Mouse (Mus musculus) stomach, embryonic 14.5 days (tissue): ENCODE results near the gene Cpm. TPM values are rescaled to one million over a fixed set of nuclear protein-coding genes. Genes with fewer than 3 reads are reported as not detected.

Experiments used
- ATAC-seq: fragments of 200-750 bp; cut with Nextera tagmentation; 2 replicates; pipeline ENCODE4 v1.8.0; 2017; ENCODE audit warnings: low read depth, moderate TSS enrichment; ENCODE audit not compliant: insufficient number of reproducible peaks, insufficient read depth, low FRiP score
- H3K27ac ChIP-seq: fragments of 300-500 bp; sonication (generic); 2 replicates; pipeline ENCODE4 v1.5.1; 2014; ENCODE audit warnings: mild to moderate bottlenecking, low read length, moderate library complexity, mixed read lengths
- H3K27me3 ChIP-seq: fragments of 300-500 bp; sonication (generic); 2 replicates; pipeline ENCODE4 v1.6.1; 2014; ENCODE audit warnings: low read length, control low read depth, mixed read lengths; ENCODE audit not compliant: control insufficient read depth, insufficient read depth
- H3K36me3 ChIP-seq: fragments of 300-500 bp; sonication (generic); 2 replicates; pipeline ENCODE4 v1.6.1; 2014; ENCODE audit warnings: mild to moderate bottlenecking, control low read depth, low read length, moderate library complexity, mixed read lengths; ENCODE audit not compliant: control insufficient read depth, insufficient read depth
- H3K4me1 ChIP-seq: fragments of 300-500 bp; sonication (generic); 2 replicates; pipeline ENCODE4 v1.6.1; 2014; ENCODE audit warnings: low read length, control low read depth, mixed read lengths; ENCODE audit not compliant: control insufficient read depth, insufficient read depth
- H3K4me2 ChIP-seq: fragments of 300-500 bp; sonication (generic); replicated peaks from 2 replicates; pipeline ENCODE4 v1.6.1; 2014; ENCODE audit warnings: low read depth, low read length, control low read depth
- H3K4me3 ChIP-seq: fragments of 300-500 bp; sonication (generic); 2 replicates; pipeline ENCODE4 v1.5.1; 2014; ENCODE audit warnings: low read depth, low read length, control low read depth
- H3K9ac ChIP-seq: fragments of 300-500 bp; sonication (generic); replicated peaks from 2 replicates; pipeline ENCODE4 v1.6.1; 2014; ENCODE audit warnings: low read depth, mild to moderate bottlenecking, control low read depth, low read length, moderate library complexity, mixed read lengths
- H3K9me3 ChIP-seq: fragments of 300-500 bp; sonication (generic); 2 replicates; pipeline ENCODE4 v1.6.1; 2016; ENCODE audit warnings: low read depth, low read length, control low read depth; ENCODE audit not compliant: control insufficient read depth
- WGBS: fragments of 180-500 bp; shearing (Covaris S2); extraction: QIAGEN DNeasy Blood & Tissue Kit; methylation state at CpG from one replicate; pipeline ENCODE4 v1.1.7; 2014; 5-methylcytosine and 5-hydroxymethylcytosine counted together
- polyA plus RNA-seq: library from polyadenylated mRNA; unstranded; fragments of >200 nt; fragmentation: Nextera tagmentation; extraction: Ambion mirVana; gene quantifications from 2 replicates; pipeline ENCODE4 v1.2.1, GENCODE M21; 2014

Gene Cpm
- polyA plus RNA-seq, 1 experiment from 2014 or later, result 95.8 TPM

DNA sequence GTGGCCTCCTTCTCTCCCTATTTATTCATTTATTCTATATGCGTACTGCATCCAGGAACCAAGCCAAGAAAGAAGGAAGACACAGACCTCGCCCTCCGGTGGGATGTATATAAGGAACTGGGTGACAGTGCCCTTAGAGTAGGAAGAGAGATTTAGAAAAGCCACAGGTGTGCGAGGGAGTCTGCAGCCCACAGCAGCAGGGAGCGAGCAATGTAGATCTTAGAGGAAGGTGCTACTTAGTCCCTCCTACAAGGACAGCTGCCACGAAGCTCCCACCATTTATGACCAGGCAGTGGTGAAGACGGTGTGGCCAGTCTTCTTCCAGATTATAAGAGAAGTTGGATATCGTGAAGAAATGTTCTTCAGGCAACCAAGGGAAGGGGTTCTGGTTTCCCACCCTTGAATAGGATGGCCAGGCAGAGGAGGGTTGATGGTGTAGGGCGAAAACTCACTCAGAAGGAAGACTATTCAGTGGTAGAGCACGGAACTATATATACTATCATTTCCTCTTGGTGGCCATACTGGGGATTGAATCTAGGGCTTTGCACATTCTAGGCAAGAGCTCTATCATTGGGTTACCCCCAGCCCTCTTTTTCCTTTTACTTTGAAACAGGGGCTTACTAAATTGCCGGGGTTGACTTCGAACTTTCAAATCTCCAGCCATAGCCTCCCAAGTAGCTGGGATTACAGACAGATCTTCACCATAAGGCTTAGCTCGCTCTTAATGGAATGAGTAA, 42.8 kb downstream of the Cpm start:
- no peaks in the 10 kb centered on the region for H3K27me3 ChIP-seq
- H3K27ac ChIP-seq, result no peak overlapping the region
- no peaks in the 10 kb centered on the region for H3K36me3 ChIP-seq
- WGBS, result 83% methylated on average over 13 of the region's 13 CpGs
- no peak overlapping the region for H3K4me3 ChIP-seq
- no peak overlapping the region for H3K4me2 ChIP-seq
- no peaks in the 10 kb centered on the region for H3K9me3 ChIP-seq
- no peak for ATAC-seq
- 0 out of 2 replicates have a peak, but pooled peaks cover 2% of the 10 kb centered on the region for H3K4me1 ChIP-seq
- no peak overlapping the region for H3K9ac ChIP-seq

DNA sequence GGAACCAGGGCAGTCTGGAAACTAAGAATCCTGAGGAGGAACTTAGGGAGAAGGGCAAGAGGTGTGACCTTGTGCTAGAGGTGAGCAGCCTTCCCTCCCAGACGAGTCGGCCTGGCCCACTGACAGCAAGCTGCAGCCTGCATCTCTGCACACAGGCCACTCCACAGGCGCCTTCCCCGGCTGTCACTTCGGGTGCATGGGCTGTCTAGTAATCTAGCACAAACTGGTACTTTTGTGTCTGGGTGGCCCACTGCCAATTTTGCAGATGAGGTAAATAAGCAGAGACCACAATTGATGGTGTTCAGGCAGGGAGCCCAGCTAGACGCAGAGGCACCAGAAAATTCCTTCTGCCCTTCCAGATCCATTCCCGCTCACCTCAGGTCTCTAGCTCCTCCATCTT, 43.4 kb downstream of the Cpm start:
- no peak for ATAC-seq
- Histone ChIP-seq H3K4me1 (0 out of 2 replicates have a peak, but pooled peaks cover 2% of the 10 kb centered on the region), H3K4me2 (no peak overlapping the region), H3K36me3 (no peaks in the 10 kb centered on the region), H3K9me3 (no peaks in the 10 kb centered on the region), H3K27ac (no peak overlapping the region), H3K27me3 (no peaks in the 10 kb centered on the region), H3K9ac (no peak overlapping the region), H3K4me3 (no peak overlapping the region)
- WGBS, result 33% methylated on average over 7 of the region's 7 CpGs

- Histone ChIP-seq H3K4me2 (no peak overlapping the region), H3K27ac (no peak overlapping the region), H3K9ac (no peak overlapping the region), H3K9me3 (no peaks in the 10 kb centered on the region), H3K36me3 (no peaks in the 10 kb centered on the region), H3K27me3 (no peaks in the 10 kb centered on the region), H3K4me3 (no peak overlapping the region), H3K4me1 (0 out of 2 replicates have a peak, but pooled peaks cover 2% of the 10 kb centered on the region)
- no peak for ATAC-seq
- WGBS, result 95% methylated on average over 1 of the region's 1 CpGs
Measured at GRCm38 (mm10) chr10:117673913-117674312, 44.6 kb downstream of the Cpm start.

- Histone ChIP-seq H3K4me2 (no peak overlapping the region), H3K27me3 (no peaks in the 10 kb centered on the region), H3K4me1 (0 out of 2 replicates have a peak, but pooled peaks cover 2% of the 10 kb centered on the region), H3K36me3 (no peaks in the 10 kb centered on the region), H3K27ac (no peak overlapping the region), H3K9ac (no peak overlapping the region), H3K4me3 (no peak overlapping the region), H3K9me3 (no peaks in the 10 kb centered on the region)
- ATAC-seq, result no peak
- WGBS, result 66% methylated on average over 3 of the region's 3 CpGs
Measured at GRCm38 (mm10) chr10:117674359-117675019, 45.2 kb downstream of the Cpm start.

DNA sequence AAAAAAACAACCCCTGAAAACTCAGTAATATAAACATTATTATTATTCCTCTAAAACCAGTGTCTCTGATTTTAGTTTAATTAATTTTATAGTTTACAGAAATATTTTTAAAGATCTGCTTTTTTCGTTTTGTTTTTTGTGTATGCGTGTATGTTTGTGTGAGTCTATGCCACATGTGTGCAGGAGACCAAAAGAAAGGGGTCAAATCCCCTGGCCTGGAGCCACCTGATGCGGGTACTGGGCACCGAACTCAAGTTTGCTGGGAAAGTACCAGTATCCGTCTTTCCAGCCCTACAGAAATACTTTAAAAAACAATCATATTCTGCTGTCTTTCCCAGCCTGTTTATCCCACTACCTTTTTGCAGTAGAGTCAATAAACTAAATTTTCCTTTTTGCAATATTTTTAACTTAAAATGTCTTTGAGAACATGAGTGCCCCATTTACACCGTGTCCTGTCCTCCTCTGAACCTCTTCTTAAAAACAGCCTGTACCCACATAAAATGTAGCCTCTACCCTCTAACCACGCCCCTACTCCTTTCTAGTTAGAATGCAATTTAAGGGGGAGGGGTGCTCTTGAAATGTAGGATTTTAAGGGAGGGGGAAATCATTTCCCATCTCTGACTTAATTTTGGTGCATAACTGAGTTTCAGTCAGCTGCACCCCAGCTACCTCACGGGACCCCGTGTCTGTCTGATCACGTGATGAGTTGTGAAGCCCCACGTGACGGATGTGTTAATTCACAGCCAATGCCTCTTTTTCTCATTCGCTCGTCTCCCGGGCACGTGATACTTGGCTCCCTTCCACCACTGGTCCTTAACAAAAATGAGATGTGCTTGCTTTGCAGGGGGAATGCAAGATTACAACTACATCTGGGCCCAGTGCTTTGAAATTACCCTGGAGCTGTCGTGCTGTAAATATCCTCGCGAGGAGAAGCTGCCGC, 46.1 kb downstream of the Cpm start:
- no peak for ATAC-seq
- Histone ChIP-seq H3K9ac (no peak overlapping the region), H3K27ac (no peak overlapping the region), H3K27me3 (no peaks in the 10 kb centered on the region), H3K9me3 (no peaks in the 10 kb centered on the region), H3K36me3 (no peaks in the 10 kb centered on the region), H3K4me1 (0 out of 2 replicates have a peak, but pooled peaks cover 2% of the 10 kb centered on the region), H3K4me3 (peak overlapping the region; percentile 8; the same call in 1 of the 2 replicates), H3K4me2 (peak overlapping the region; percentile 42)
- 45% methylated on average over 20 of the region's 20 CpGs for WGBS

- H3K9ac ChIP-seq, result no peak overlapping the region
- peak overlapping the region; percentile 8; the same call in 1 of the 2 replicates for H3K4me3 ChIP-seq
- 0 out of 2 replicates have a peak, but pooled peaks cover 2% of the 10 kb centered on the region for H3K4me1 ChIP-seq
- no peaks in the 10 kb centered on the region for H3K9me3 ChIP-seq
- H3K36me3 ChIP-seq, result no peaks in the 10 kb centered on the region
- no peak overlapping the region for H3K27ac ChIP-seq
- WGBS, result 43% methylated on average over 19 of the region's 19 CpGs
- H3K4me2 ChIP-seq, result peak overlapping the region; percentile 42
- H3K27me3 ChIP-seq, result no peaks in the 10 kb centered on the region
- ATAC-seq, result no peak
Measured at GRCm38 (mm10) chr10:117676036-117676643, 46.8 kb downstream of the Cpm start.

DNA sequence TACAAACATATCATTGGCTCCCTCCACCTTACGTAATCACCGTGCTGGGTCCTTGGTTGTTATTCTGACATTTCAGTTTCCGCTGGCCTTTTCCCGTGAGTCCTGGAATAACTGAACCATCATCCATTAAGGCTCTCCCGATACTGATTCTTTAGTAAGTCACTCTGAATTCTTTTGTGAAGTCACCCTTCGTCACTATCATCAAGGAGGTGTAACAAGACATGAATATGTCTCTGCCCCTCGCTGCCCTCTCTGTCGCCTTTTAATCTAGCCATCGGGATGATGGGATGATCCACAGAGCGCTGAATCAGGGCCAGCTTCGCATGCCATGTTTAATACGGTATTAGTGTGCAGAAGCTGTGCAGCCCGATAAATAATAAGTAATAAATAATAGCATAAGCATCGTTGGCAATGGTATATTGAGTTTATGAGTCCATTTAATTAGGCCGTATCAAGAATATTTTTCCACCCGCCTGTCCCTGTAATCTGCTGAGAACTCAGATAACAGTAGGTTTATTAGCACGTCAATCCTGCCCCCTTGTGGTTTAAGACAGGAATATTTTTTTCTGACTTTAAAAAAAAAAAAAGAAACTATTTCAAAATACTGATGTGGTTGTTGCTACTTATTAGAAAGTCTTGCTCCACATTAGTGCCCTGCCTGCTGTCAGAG, 47.5 kb downstream of the Cpm start:
- peak overlapping the region; percentile 42 for H3K4me2 ChIP-seq
- H3K4me1 ChIP-seq, result 0 out of 2 replicates have a peak, but pooled peaks cover 2% of the 10 kb centered on the region
- H3K9me3 ChIP-seq, result no peaks in the 10 kb centered on the region
- H3K27ac ChIP-seq, result no peak overlapping the region
- ATAC-seq, result no peak
- H3K27me3 ChIP-seq, result no peaks in the 10 kb centered on the region
- 0 out of 2 replicates have a peak overlapping the region, but pooled peaks have one; percentile 8 for H3K4me3 ChIP-seq
- 33% methylated on average over 17 of the region's 17 CpGs for WGBS
- no peaks in the 10 kb centered on the region for H3K36me3 ChIP-seq
- H3K9ac ChIP-seq, result no peak overlapping the region
